Mouse (Mus musculus): ENCODE data around the gene Wdr45. TPM values are rescaled to one million over a fixed set of nuclear protein-coding genes. Genes with fewer than 3 reads are reported as not detected.

Gene Wdr45
- total RNA-seq, 2 experiments from 2014 or later, result 47.7 to 48.1 TPM

- DNase-seq (ENCODE audit: low spot score in 2 of 2), result no peak
Observed at GRCm38 (mm10) chrX:7763631-7764393, 49.7 kb downstream of the Wdr45 start.

GRCm38 (mm10) chrX:7764657-7765280, 50.6 kb downstream of the Wdr45 start:
- DNase-seq (ENCODE audit: low spot score in 2 of 2), result no peak

- no peak for DNase-seq (ENCODE audit: low spot score in 2 of 2)
Observed at GRCm38 (mm10) chrX:7765281-7765670, 51.1 kb downstream of the Wdr45 start.

- no peak for DNase-seq (ENCODE audit: low spot score in 2 of 2)
Observed at GRCm38 (mm10) chrX:7765764-7766163, 51.6 kb downstream of the Wdr45 start.

GRCm38 (mm10) chrX:7769302-7770017, 55.3 kb downstream of the Wdr45 start:
- no peak for DNase-seq (ENCODE audit: low spot score in 2 of 2)

- DNase-seq (ENCODE audit: low spot score in 2 of 2), result no peak
Observed at GRCm38 (mm10) chrX:7772766-7773165, 58.6 kb downstream of the Wdr45 start.

GRCm38 (mm10) chrX:7775501-7776205, 61.5 kb downstream of the Wdr45 start:
- DNase-seq (ENCODE audit: low spot score in 2 of 2), result no peak

- DNase-seq (ENCODE audit: low spot score in 2 of 2), result peak in 1 of 2 experiments; percentile 36
Observed at GRCm38 (mm10) chrX:7776329-7777082, 62.4 kb downstream of the Wdr45 start.

Other genes with a start within 250 kb of the Wdr45 start
- gene Foxp3, start 140.7 kb upstream of the Wdr45 start, total RNA-seq (2021), result under 1 TPM in 1 of 2 experiments, not detected in 1; 0.24 TPM
- 10 to 100 TPM; 16.5 to 16.7 TPM for gene Ppp1r3f, start 140.1 kb upstream of the Wdr45 start, total RNA-seq (2021)
- 10 to 100 TPM; 22.6 to 24.5 TPM for gene Ccdc22, start 108.8 kb upstream of the Wdr45 start, total RNA-seq (2021)
- gene Cacna1f, start 107.2 kb upstream of the Wdr45 start, total RNA-seq (2021), result under 1 TPM in 1 of 2 experiments, not detected in 1; 0.21 TPM
- gene Syp, start 75.9 kb upstream of the Wdr45 start, total RNA-seq (2021), result 1,000 to 10,000 TPM; 1,862 to 1,901 TPM
- gene Prickle3, start 57.1 kb upstream of the Wdr45 start, total RNA-seq (2021), result 1 to 10 TPM; 1.5 to 1.6 TPM
- 1 to 10 TPM; 7.0 to 9.6 TPM for gene Plp2, start 42.9 kb upstream of the Wdr45 start, total RNA-seq (2021)
- gene Magix, start 33.1 kb upstream of the Wdr45 start, total RNA-seq (2021), result under 1 TPM; 0.25 to 0.31 TPM
- gene Gpkow, start 17.2 kb upstream of the Wdr45 start, total RNA-seq (2021), result 10 to 100 TPM; 33.2 to 36.3 TPM
- not detected for gene Gm45208, start 7.9 kb downstream of the Wdr45 start, total RNA-seq (2021)
- gene Praf2, start 14.1 kb downstream of the Wdr45 start, total RNA-seq (2021), result 100 to 1,000 TPM in 1 of 2 experiments, 10 to 100 TPM in 1; 98.2 to 107 TPM
- 10 to 100 TPM; 15.5 to 19.6 TPM for gene Ccdc120, start 36.6 kb downstream of the Wdr45 start, total RNA-seq (2021)
- gene Tfe3, start 48.2 kb downstream of the Wdr45 start, total RNA-seq (2021), result 10 to 100 TPM; 31.7 to 34.4 TPM
- gene Gripap1, start 75.4 kb downstream of the Wdr45 start, total RNA-seq (2021), result 10 to 100 TPM; 88.1 to 98.9 TPM
- gene Kcnd1, start 108.0 kb downstream of the Wdr45 start, total RNA-seq (2021), result 10 to 100 TPM in 1 of 2 experiments, 1 to 10 TPM in 1; 9.8 to 10.0 TPM
- gene Otud5, start 127.0 kb downstream of the Wdr45 start, total RNA-seq (2021), result 10 to 100 TPM; 64.1 to 64.9 TPM
- 10 to 100 TPM; 43.2 to 49.5 TPM for gene Pim2, start 163.9 kb downstream of the Wdr45 start, total RNA-seq (2021)
- 10 to 100 TPM; 45.9 to 52.7 TPM for gene Slc35a2, start 169.7 kb downstream of the Wdr45 start, total RNA-seq (2021)
- 10 to 100 TPM; 72.6 to 80.1 TPM for gene Pqbp1, start 184.9 kb downstream of the Wdr45 start, total RNA-seq (2021)
- 10 to 100 TPM; 20.8 to 23.9 TPM for gene Timm17b, start 185.0 kb downstream of the Wdr45 start, total RNA-seq (2021)
- not detected for gene Gm10491, start 193.5 kb downstream of the Wdr45 start, total RNA-seq (2021)
- gene Gm10490, start 195.2 kb downstream of the Wdr45 start, total RNA-seq (2021), result not detected
- gene Pcsk1n, start 205.5 kb downstream of the Wdr45 start, total RNA-seq (2021), result 100 to 1,000 TPM; 340 to 344 TPM
- gene Eras, start 214.3 kb downstream of the Wdr45 start, total RNA-seq (2021), result not detected
- 10 to 100 TPM; 46.0 to 54.4 TPM for gene Hdac6, start 233.6 kb downstream of the Wdr45 start, total RNA-seq (2021)